Mouse (Mus musculus) thymus, postnatal 0 days (tissue): ENCODE measurements around the gene Nedd4. TPM values are rescaled to one million over a fixed set of nuclear protein-coding genes. Genes with fewer than 3 reads are reported as not detected.
A peak's percentile ranks its signal among the peaks of the same experiment; 100 is the strongest.

Experiments
- DNase-seq: peaks from one replicate; pipeline ENCODE4 v3.0.0-alpha.2; 2015; ENCODE audit warnings: low spot score
- polyA plus RNA-seq: library from polyadenylated mRNA; unstranded; fragments of >200 nt; fragmentation: Nextera tagmentation; extraction: Ambion mirVana; gene quantifications from 2 replicates; pipeline ENCODE4 v1.2.1, GENCODE M21; 2015

The Nedd4 gene
- polyA plus RNA-seq, 1 experiment from 2014 or later = 162 TPM

DNA sequence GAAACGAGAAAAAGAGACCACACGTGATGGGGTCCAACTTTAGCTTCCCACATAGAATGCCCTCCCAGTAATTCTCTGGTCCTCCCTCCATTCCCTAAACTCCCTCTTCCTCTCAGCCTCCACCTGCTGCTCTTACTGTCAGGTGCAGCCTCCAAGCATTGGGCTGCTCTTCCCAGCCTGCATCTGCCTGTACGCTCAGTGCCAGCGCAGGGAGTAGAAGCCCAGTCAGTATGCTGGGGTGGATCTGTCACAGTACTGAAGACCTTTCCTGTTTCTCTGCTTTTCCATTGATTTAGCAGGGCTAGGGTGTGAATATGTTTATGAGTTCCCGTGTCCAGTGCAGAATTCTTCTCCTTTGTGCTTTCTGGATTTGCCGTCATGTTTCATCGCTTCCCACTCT lies 54.1 kb downstream of the Nedd4 start:
- DNase-seq = no peak

DNA sequence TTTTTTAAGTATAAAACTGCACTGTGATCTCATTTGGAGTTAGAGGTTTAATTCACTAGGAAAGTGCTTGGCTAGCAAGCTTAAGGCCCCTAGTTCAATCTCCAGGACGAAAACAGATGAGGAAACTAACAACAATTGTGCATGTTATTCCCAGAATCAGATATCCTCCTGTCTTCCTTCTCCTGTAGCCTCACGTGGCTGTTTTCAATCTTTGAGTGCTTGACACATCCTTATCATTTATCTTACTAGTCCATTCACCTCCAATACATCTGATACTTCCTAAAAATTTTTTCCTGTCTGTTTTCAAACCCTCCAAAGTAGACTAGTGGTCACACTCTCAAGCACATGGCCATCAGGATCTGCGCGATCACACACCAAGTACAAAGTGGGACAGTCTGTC lies 57.0 kb downstream of the Nedd4 start:
- DNase-seq = no peak

GRCm38 (mm10) chr9:72721221-72721620 lies 59.1 kb downstream of the Nedd4 start:
- no peak for DNase-seq

GRCm38 (mm10) chr9:72722622-72723021 lies 60.5 kb downstream of the Nedd4 start:
- DNase-seq = no peak

DNA sequence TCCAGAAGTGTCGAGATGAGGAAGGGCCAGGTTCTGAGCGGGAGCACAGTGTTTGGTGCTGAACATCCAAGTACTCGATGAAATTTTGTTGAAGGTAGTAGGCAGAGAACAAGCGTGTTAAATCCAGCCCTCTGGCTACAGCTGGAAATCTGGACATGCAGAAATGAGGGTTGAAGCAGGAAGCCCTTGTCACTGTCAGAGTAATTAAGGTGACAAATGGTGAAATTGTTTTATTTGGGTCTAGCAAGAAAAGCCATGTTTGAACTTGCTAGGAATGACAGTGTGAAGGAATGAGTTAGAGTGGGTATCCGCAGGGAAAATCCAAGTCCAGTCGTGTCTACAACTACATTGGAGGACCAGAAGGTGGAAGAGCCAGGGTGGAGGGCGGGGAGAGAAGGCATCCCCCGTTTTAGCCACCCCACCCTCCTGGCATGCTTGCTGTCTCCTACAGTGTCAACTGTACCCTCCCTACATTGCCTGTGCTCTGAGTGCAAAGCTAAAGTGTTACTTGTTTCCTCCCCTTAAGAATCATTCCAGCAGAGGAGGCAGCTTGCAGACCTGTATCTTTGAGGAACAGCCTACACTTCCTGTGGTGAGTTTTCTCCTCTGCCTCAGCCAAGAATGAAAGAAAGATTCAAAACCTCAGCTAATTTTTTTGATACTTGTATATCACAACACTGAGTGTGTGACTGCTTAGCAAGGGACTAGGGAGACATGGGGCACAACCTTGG lies 62.5 kb downstream of the Nedd4 start:
- DNase-seq = no peak

GRCm38 (mm10) chr9:72733966-72734365 lies 71.8 kb downstream of the Nedd4 start:
- DNase-seq = peak; percentile 59

GRCm38 (mm10) chr9:72735822-72736410 lies 73.8 kb downstream of the Nedd4 start:
- DNase-seq = peak; percentile 69

DNA sequence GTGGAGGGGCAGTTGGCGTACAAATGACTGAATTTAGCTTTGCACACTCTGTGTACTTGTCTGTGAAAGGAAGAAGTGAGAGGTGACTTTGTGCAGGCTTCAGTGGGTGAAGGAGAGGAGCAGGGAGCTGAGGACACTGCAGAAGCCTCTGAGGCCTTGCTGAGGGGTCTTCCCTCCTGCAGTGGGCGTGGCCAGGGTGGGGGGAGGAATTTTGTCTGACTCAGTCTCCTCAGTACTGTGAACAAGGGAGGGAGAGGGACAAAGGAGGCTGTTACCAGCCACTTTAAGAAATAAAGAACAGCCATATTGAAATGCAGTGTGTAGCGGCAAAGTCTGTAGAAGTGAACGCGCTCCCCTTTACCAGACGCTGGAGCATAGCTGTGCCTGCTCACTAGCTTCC lies 79.1 kb downstream of the Nedd4 start:
- no peak for DNase-seq

DNA sequence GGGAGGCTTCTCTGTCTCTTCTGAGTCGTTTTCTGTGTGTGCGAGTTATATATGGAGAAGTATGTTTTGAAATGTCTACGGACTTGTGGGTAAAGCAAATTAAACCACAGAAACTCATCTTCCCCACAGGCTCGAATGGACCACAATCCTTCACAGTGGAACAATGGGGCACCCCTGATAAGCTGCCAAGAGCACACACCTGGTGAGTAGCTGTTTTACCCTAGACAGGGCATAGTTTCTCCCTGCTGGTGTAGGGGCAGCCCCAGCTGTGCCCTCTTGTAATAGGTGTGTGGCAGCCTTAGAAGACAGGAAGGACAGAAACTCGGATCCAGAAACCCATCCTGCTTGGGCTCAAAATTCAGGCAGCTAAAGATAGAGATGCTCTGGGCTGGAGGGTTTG lies 84.1 kb downstream of the Nedd4 start:
- no peak for DNase-seq

DNA sequence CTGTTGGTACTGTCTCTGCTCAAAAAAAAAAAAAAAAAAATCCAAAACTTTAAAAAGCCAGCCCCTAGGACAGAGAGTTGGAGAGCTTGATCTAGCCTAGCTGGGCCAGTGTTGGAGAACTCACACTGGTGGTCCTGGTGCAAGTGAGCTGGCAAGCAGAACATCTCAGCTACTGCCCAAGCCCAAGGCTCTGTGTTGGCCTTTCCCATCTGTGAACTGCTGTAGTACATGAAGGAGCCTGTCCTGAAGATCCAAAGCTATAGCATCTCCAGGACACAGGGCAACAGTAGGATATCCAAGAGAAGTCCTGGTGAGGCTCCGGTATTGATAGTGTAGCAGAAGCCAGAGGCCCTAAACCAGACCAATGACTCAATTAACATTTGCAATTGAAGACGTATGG lies 88.1 kb downstream of the Nedd4 start:
- DNase-seq = no peak

- no peak for DNase-seq
Measured at GRCm38 (mm10) chr9:72752656-72753055, 90.5 kb downstream of the Nedd4 start.

- no peak for DNase-seq
Measured at GRCm38 (mm10) chr9:72753741-72754140, 91.6 kb downstream of the Nedd4 start.

- DNase-seq = no peak
Measured at GRCm38 (mm10) chr9:72757143-72757542, 95.0 kb downstream of the Nedd4 start.

DNA sequence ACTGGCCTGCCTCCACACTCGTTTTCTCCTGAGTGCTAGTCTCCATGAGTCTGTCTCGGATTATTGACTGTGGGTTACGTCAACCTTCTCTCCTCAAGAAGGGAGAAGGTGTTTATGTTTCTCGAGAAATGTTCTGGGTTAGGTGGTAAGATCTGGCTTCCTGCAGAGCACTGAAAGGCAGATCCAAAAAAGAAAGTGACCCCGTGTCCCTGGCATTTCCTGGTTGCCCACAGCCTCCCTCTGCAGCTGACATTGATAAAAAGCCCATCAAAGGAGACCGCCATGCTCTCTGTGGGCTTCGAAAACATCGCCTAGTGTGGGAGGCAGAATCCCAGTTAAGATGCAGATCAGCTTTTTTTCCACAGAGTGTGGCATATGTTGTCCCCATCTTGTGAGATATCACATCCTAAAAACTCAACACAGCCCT lies 96.6 kb downstream of the Nedd4 start:
- DNase-seq = no peak

GRCm38 (mm10) chr9:72763050-72763718 lies 101.0 kb downstream of the Nedd4 start:
- no peak for DNase-seq

DNA sequence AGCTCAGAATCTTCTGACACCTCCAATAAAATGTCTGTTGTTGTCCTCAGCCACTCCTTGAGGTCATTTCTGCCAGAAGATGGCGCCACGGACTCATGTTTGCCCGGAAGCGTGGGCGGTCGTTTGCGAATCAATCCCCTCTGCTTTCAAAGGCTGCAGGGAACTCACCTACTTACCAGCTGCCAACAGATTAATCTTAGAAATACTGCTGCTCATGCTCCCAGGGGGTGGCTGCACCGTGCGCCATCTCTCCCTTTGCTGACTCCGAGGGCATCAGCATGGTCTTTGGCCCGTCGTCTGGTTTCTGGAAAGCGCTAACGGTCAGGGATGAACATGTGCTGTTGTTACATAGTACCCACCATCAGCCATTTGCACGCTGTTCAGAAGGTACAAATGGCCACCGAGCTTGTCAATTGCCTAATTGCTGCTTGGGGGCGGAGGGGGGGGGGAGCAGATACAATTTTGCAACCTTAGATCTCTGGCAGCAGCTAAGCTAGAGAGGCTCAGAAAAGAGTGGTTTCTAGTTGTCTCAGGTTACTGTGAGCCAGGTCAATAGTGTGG lies 104.7 kb downstream of the Nedd4 start:
- DNase-seq = peak; percentile 91

DNA sequence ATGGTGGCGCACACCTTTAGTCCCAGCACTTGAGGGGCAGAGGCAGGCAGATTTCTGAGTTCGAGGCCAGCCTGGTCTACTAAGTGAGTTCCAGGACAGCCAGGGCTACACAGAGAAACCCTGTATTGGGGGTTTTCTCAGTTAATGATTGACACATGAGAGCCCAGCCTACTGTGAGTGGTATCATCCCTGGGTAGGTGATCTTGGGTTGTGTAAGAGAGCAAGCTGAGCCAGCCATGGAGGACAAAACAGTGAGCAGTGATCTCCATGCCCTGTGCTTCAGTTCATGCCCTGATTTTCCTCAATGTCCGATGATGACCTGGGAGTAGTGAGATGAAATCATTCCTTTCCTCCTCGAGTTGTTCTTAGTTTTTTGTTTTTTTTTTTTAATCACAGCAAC lies 112.9 kb downstream of the Nedd4 start:
- no peak for DNase-seq

GRCm38 (mm10) chr9:72779004-72779403 lies 116.9 kb downstream of the Nedd4 start:
- DNase-seq = no peak

- DNase-seq = no peak
Measured at GRCm38 (mm10) chr9:72779733-72780132, 117.6 kb downstream of the Nedd4 start.

GRCm38 (mm10) chr9:72780694-72781093 lies 118.5 kb downstream of the Nedd4 start:
- no peak for DNase-seq

- DNase-seq = no peak
Measured at GRCm38 (mm10) chr9:72781466-72781865, 119.3 kb downstream of the Nedd4 start.

GRCm38 (mm10) chr9:72782121-72782520 lies 120.0 kb downstream of the Nedd4 start:
- no peak for DNase-seq
